Mouse (Mus musculus) small intestine, adult 2 months (tissue): ENCODE data around the gene Actg1.

ENCODE experiments used
- CTCF ChIP-seq: fragments of 200-500 bp; IDR thresholded peaks from 2 replicates; pipeline ENCODE4 v1.5.1; 2012; ENCODE audit warnings: low read depth, mild to moderate bottlenecking, control low read depth, inconsistent platforms, low read length, moderate library complexity, mixed read lengths; ENCODE audit not compliant: insufficient replicate concordance, insufficient read length; ENCODE audit errors: extremely low read depth
- POLR2A ChIP-seq: fragments of 200-500 bp; IDR thresholded peaks from 2 replicates; pipeline ENCODE4 v1.6.1; 2012; ENCODE audit warnings: low read depth, mild to moderate bottlenecking, control low read depth, inconsistent platforms, low read length, moderate library complexity

- no peak for TF ChIP-seq CTCF
- TF ChIP-seq POLR2A, result no peak
These were observed 29.8 kb upstream of the Actg1 start for GRCm38 (mm10) chr11:120378031-120378610.
